Mouse (Mus musculus) spleen, adult 2 months (tissue): ENCODE measurements around the gene Gnaq.

Source experiments
- CTCF ChIP-seq: fragments of 200-500 bp; IDR thresholded peaks from 2 replicates; pipeline ENCODE4 v1.5.1; 2011; ENCODE audit warnings: mild to moderate bottlenecking, inconsistent platforms; ENCODE audit not compliant: insufficient read depth, insufficient read length, insufficient replicate concordance; ENCODE audit errors: extremely low read depth
- POLR2A ChIP-seq: fragments of 200-500 bp; IDR thresholded peaks from 2 replicates; pipeline ENCODE4 v1.6.1; 2011; ENCODE audit warnings: low read depth, low read length, inconsistent platforms

DNA sequence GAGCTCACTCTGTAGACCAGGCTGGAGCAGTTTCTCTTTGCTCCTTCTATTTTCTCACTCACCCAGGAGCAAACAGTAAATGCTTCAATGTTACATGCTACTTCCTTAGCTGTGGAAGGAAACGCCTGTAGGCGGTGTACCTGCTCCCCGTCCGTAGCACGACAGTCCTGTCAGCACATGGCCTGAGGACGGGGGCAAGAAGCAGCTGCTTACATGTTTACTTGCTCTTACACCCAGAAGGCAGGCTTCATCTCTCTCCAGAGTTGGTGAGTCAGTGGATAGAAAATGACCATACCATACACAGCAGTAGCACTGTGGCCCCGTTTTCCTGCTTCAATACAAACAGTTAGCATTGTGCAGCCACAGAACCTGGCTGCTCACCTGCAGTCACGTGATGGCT, 247.1 kb downstream of the Gnaq start:
- TF ChIP-seq CTCF (no peak), POLR2A (no peak)
